Mouse (Mus musculus) activated CD4-positive, CD25-positive, alpha-beta regulatory T cell, adult 4 months (primary cell): ENCODE measurements around the gene Vasn. TPM values are rescaled to one million over a fixed set of nuclear protein-coding genes. Genes with fewer than 3 reads are reported as not detected.

Source experiments
- ATAC-seq: one replicate; pipeline ENCODE4 v1.8.0; 2017
- polyA plus RNA-seq, 2 experiments: library from polyadenylated mRNA; unstranded; fragments of 100-300 nt; shearing (Covaris generic); gene quantifications; one replicate each; pipeline ENCODE4 v1.2.1; 2017

Gene Vasn
- polyA plus RNA-seq, 2 experiments from 2014 or later = 0.79 to 1.1 TPM

- ATAC-seq = peak; percentile 80
These were observed 31.8 kb upstream of the Vasn start for GRCm38 (mm10) chr16:4607818-4608531.

GRCm38 (mm10) chr16:4608532-4609059 lies 31.1 kb upstream of the Vasn start:
- no peak for ATAC-seq

GRCm38 (mm10) chr16:4611193-4611592 lies 28.5 kb upstream of the Vasn start:
- no peak for ATAC-seq

- ATAC-seq = no peak
These were observed 28.1 kb upstream of the Vasn start for GRCm38 (mm10) chr16:4611676-4612075.

- no peak for ATAC-seq
These were observed 26.0 kb upstream of the Vasn start for GRCm38 (mm10) chr16:4613736-4614135.

GRCm38 (mm10) chr16:4614639-4615038 lies 25.1 kb upstream of the Vasn start:
- no peak for ATAC-seq

- no peak for ATAC-seq
These were observed 24.4 kb upstream of the Vasn start for GRCm38 (mm10) chr16:4615297-4615696.

- ATAC-seq = no peak
These were observed 22.9 kb upstream of the Vasn start for GRCm38 (mm10) chr16:4616829-4617228.

GRCm38 (mm10) chr16:4624074-4624473 lies 15.7 kb upstream of the Vasn start:
- ATAC-seq = no peak

- peak; percentile 81 for ATAC-seq
These were observed 15.1 kb upstream of the Vasn start, which contains the start of gene Pam16 for GRCm38 (mm10) chr16:4624481-4625110. TSS of gene Pam16 (minus strand) at chr16:4624988.

GRCm38 (mm10) chr16:4627105-4627504 lies 12.6 kb upstream of the Vasn start:
- no peak for ATAC-seq

- no peak for ATAC-seq
These were observed 10.8 kb upstream of the Vasn start for GRCm38 (mm10) chr16:4628898-4629419.

- ATAC-seq = peak; percentile 79
These were observed 9.8 kb upstream of the Vasn start for GRCm38 (mm10) chr16:4629950-4630349.

- ATAC-seq = no peak
These were observed 7.7 kb upstream of the Vasn start for GRCm38 (mm10) chr16:4632050-4632449.

GRCm38 (mm10) chr16:4633661-4634060 lies 6.1 kb upstream of the Vasn start:
- no peak for ATAC-seq

- no peak for ATAC-seq
These were observed 5.1 kb upstream of the Vasn start for GRCm38 (mm10) chr16:4634681-4635080.

GRCm38 (mm10) chr16:4635760-4636159 lies 4.0 kb upstream of the Vasn start:
- no peak for ATAC-seq

- ATAC-seq = no peak
These were observed 800 bp upstream of the Vasn start for GRCm38 (mm10) chr16:4638891-4639390.

GRCm38 (mm10) chr16:4640267-4641005 lies 695 bp downstream of the Vasn start:
- ATAC-seq = no peak

- no peak for ATAC-seq
These were observed 1.5 kb downstream of the Vasn start for GRCm38 (mm10) chr16:4641119-4641838.

- ATAC-seq = no peak
These were observed 2.4 kb downstream of the Vasn start for GRCm38 (mm10) chr16:4642190-4642589.

GRCm38 (mm10) chr16:4642937-4643336 lies 3.2 kb downstream of the Vasn start:
- no peak for ATAC-seq
